Mouse (Mus musculus) forebrain, embryonic 11.5 days (tissue): ENCODE results near the gene Alg13. TPM values are rescaled to one million over a fixed set of nuclear protein-coding genes. Genes with fewer than 3 reads are reported as not detected.

Source experiments
- ATAC-seq: fragments of 200-750 bp; cut with Nextera tagmentation; replicated peaks from 2 replicates; pipeline ENCODE4 v1.8.0; 2017; ENCODE audit warnings: moderate TSS enrichment; ENCODE audit not compliant: low FRiP score
- DNase-seq: peaks from one replicate; pipeline ENCODE4 v3.0.0-alpha.2; 2017; ENCODE audit warnings: low spot score
- H3K27ac ChIP-seq: fragments of 300-500 bp; sonication (generic); 2 replicates; pipeline ENCODE4 v1.5.1; 2014; ENCODE audit warnings: low read depth, low read length
- H3K27me3 ChIP-seq: fragments of 300-500 bp; sonication (generic); 2 replicates; pipeline ENCODE4 v1.6.1; 2014; ENCODE audit warnings: mild to moderate bottlenecking, low read length, mixed read lengths; ENCODE audit not compliant: control insufficient read depth, insufficient read depth
- H3K36me3 ChIP-seq: fragments of 300-500 bp; sonication (generic); 2 replicates; pipeline ENCODE4 v1.6.1; 2014; ENCODE audit warnings: mild to moderate bottlenecking, low read length, moderate library complexity, mixed read lengths; ENCODE audit not compliant: control insufficient read depth, insufficient read depth
- H3K4me1 ChIP-seq: fragments of 300-500 bp; sonication (generic); replicated peaks from 2 replicates; pipeline ENCODE4 v1.6.1; 2014; ENCODE audit warnings: low read length, mixed read lengths; ENCODE audit not compliant: control insufficient read depth, insufficient read depth
- H3K4me2 ChIP-seq: fragments of 300-500 bp; sonication (generic); 2 replicates; pipeline ENCODE4 v1.6.1; 2014; ENCODE audit warnings: low read depth, mild to moderate bottlenecking, low read length, moderate library complexity, mixed read lengths; ENCODE audit not compliant: severe bottlenecking
- H3K4me3 ChIP-seq: fragments of 300-500 bp; sonication (generic); 2 replicates; pipeline ENCODE4 v1.5.1; 2014; ENCODE audit warnings: low read depth, low read length
- H3K9ac ChIP-seq: fragments of 300-500 bp; sonication (generic); 2 replicates; pipeline ENCODE4 v1.6.1; 2014; ENCODE audit warnings: low read length
- H3K9me3 ChIP-seq: fragments of 300-500 bp; sonication (generic); 2 replicates; pipeline ENCODE4 v1.6.1; 2016; ENCODE audit warnings: low read length, mixed read lengths; ENCODE audit not compliant: control insufficient read depth
- WGBS: fragments of 180-500 bp; shearing (Covaris S2); extraction: QIAGEN DNeasy Blood & Tissue Kit; methylation state at CpG from one replicate; pipeline ENCODE4 v1.1.7; 2014; 5-methylcytosine and 5-hydroxymethylcytosine counted together
- polyA plus RNA-seq: library from polyadenylated mRNA; unstranded; fragments of >200 nt; fragmentation: Nextera tagmentation; extraction: Ambion mirVana; gene quantifications from 2 replicates; pipeline ENCODE4 v1.2.1, GENCODE M21; 2014

Gene Alg13
- polyA plus RNA-seq, 1 experiment from 2014 or later, result 32.7 TPM

GRCm38 (mm10) chrX:144319366-144319765, 1.8 kb downstream of the Alg13 start:
- Histone ChIP-seq H3K4me3 (no peak overlapping the region), H3K4me2 (0 out of 2 replicates have a peak overlapping the region, but pooled peaks have one; percentile 15)
- WGBS, result 38% methylated on average over 9 of the region's 9 CpGs

GRCm38 (mm10) chrX:144325375-144325774, 7.8 kb downstream of the Alg13 start:
- no peak for ATAC-seq
- H3K36me3 ChIP-seq, result no peaks in the 10 kb centered on the region
- no peaks in the 10 kb centered on the region for H3K9me3 ChIP-seq
- no peaks in the 10 kb centered on the region for H3K4me1 ChIP-seq
- H3K27ac ChIP-seq, result no peak overlapping the region
- no peak for DNase-seq
- no peaks in the 10 kb centered on the region for H3K27me3 ChIP-seq
- no peak overlapping the region for H3K4me3 ChIP-seq
- no peak overlapping the region for H3K9ac ChIP-seq
- no peak overlapping the region for H3K4me2 ChIP-seq

More at GRCm38 (mm10) chrX:144319366-144319765, 1.8 kb downstream of the Alg13 start:
- no peaks in the 10 kb centered on the region for H3K27me3 ChIP-seq
- H3K9ac ChIP-seq, result no peak overlapping the region
- no peak overlapping the region for H3K27ac ChIP-seq
- no peaks in the 10 kb centered on the region for H3K9me3 ChIP-seq
- ATAC-seq (no peak), DNase-seq (peak; percentile 53)
- no peaks in the 10 kb centered on the region for H3K36me3 ChIP-seq
- H3K4me1 ChIP-seq, result no peaks in the 10 kb centered on the region

- H3K36me3 ChIP-seq, result no peaks in the 10 kb centered on the region
- no peak overlapping the region for H3K4me2 ChIP-seq
- WGBS, result 47% methylated on average over 8 of the region's 8 CpGs
- H3K4me3 ChIP-seq, result no peak overlapping the region
- H3K9me3 ChIP-seq, result no peaks in the 10 kb centered on the region
- H3K4me1 ChIP-seq, result no peaks in the 10 kb centered on the region
- ATAC-seq (no peak), DNase-seq (no peak)
- no peaks in the 10 kb centered on the region for H3K27me3 ChIP-seq
- no peak overlapping the region for H3K27ac ChIP-seq
- H3K9ac ChIP-seq, result no peak overlapping the region
These were observed 17.9 kb downstream of the Alg13 start for GRCm38 (mm10) chrX:144335332-144336015.

GRCm38 (mm10) chrX:144337938-144338337, 20.3 kb downstream of the Alg13 start:
- no peak for ATAC-seq
- no peak overlapping the region for H3K4me2 ChIP-seq

DNA sequence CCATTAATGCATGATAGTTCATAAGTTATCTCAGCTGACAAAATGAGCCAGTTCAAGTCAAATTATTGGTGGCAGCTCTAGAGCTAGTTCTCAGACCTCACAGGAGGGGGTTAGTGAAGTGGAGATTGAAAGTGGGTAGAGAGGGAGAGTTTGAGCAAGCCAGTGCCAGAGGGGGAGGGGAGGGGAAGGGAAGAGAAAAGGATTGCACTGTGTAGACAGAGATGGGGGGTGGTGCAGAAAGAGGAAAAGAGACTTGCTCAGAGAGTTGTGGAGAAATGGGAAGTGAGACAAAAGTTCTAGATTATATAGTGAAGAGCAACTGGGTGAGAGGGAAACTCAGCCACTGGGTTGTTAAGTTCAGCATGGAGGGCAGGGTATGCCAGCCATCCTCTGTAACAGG, 20.8 kb downstream of the Alg13 start:
- Histone ChIP-seq H3K27ac (no peak overlapping the region), H3K4me1 (no peaks in the 10 kb centered on the region), H3K36me3 (no peaks in the 10 kb centered on the region), H3K4me3 (no peak overlapping the region), H3K4me2 (no peak overlapping the region), H3K9ac (no peak overlapping the region), H3K27me3 (no peaks in the 10 kb centered on the region), H3K9me3 (no peaks in the 10 kb centered on the region)
- ATAC-seq, result no peak
- DNase-seq, result no peak

More at GRCm38 (mm10) chrX:144337938-144338337, 20.3 kb downstream of the Alg13 start:
- no peaks in the 10 kb centered on the region for H3K4me1 ChIP-seq
- no peak overlapping the region for H3K4me3 ChIP-seq
- H3K9me3 ChIP-seq, result no peaks in the 10 kb centered on the region
- no peaks in the 10 kb centered on the region for H3K36me3 ChIP-seq
- H3K27me3 ChIP-seq, result no peaks in the 10 kb centered on the region
- H3K9ac ChIP-seq, result no peak overlapping the region
- no peak for DNase-seq
- no peak overlapping the region for H3K27ac ChIP-seq

- Histone ChIP-seq H3K27ac (no peak overlapping the region), H3K4me1 (no peaks in the 10 kb centered on the region), H3K4me2 (no peak overlapping the region), H3K9me3 (no peaks in the 10 kb centered on the region), H3K36me3 (no peaks in the 10 kb centered on the region), H3K9ac (no peak overlapping the region), H3K4me3 (no peak overlapping the region), H3K27me3 (no peaks in the 10 kb centered on the region)
- WGBS, result 74% methylated on average over 2 of the region's 2 CpGs
- DNase-seq (no peak), ATAC-seq (no peak)
These were observed 56.6 kb downstream of the Alg13 start for GRCm38 (mm10) chrX:144374196-144374595.

- Histone ChIP-seq H3K9ac (no peak overlapping the region), H3K9me3 (no peaks in the 10 kb centered on the region), H3K4me3 (no peak overlapping the region), H3K27ac (no peak overlapping the region), H3K4me2 (no peak overlapping the region), H3K36me3 (no peaks in the 10 kb centered on the region), H3K27me3 (no peaks in the 10 kb centered on the region; the same call in 1 of the 2 replicates), H3K4me1 (no peaks in the 10 kb centered on the region)
- WGBS, result 36% methylated on average over 7 of the region's 7 CpGs
- DNase-seq (peak; percentile 68), ATAC-seq (peak; percentile 61; the same call in 1 of the 2 replicates)
These were observed 85.9 kb downstream of the Alg13 start for GRCm38 (mm10) chrX:144403526-144403925.

- 83% methylated on average over 5 of the region's 5 CpGs for WGBS
- no peak for ATAC-seq
- Histone ChIP-seq H3K27me3 (no peaks in the 10 kb centered on the region), H3K4me3 (no peak overlapping the region), H3K36me3 (no peaks in the 10 kb centered on the region), H3K9me3 (no peaks in the 10 kb centered on the region), H3K27ac (no peak overlapping the region), H3K9ac (no peak overlapping the region), H3K4me2 (no peak overlapping the region), H3K4me1 (no peaks in the 10 kb centered on the region)
- DNase-seq, result no peak
These were observed 90.4 kb downstream of the Alg13 start for GRCm38 (mm10) chrX:144408036-144408435.

DNA sequence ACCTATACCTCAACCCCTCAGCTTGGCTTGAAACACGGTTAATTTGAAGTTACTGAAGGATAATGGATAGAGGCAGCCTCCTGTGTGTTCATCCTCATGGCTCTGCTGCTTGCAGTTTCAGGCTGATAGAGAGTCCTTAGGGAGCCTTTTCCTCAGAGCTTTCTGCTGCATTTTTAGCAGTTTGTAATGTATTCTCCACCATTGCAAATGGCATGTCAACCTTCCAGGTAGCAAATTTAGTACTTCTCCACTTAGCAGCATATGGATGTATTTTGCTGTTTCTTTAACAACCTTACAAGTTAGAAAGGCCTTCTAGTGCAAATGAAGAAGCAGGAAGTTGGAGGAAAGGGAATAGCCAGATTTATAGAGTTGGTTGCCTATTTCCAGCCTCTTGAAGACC, 102.7 kb downstream of the Alg13 start:
- H3K9me3 ChIP-seq, result no peaks in the 10 kb centered on the region
- no peak for DNase-seq
- no peaks in the 10 kb centered on the region for H3K27me3 ChIP-seq
- ATAC-seq, result no peak
- H3K4me3 ChIP-seq, result no peak overlapping the region
- no peaks in the 10 kb centered on the region for H3K36me3 ChIP-seq
- 74% methylated on average over 1 of the region's 1 CpGs for WGBS
- H3K4me2 ChIP-seq, result no peak overlapping the region
- no peaks in the 10 kb centered on the region for H3K4me1 ChIP-seq
- H3K9ac ChIP-seq, result no peak overlapping the region
- H3K27ac ChIP-seq, result no peak overlapping the region
